Mouse (Mus musculus): ENCODE data around the gene Mark1.

The Mark1 gene

GRCm38 (mm10) chr1:184999071-184999750, at the start of gene Mark1:
TSS of gene Mark1 (minus strand) at chr1:184999570.
- no peak for DNase-seq

DNA sequence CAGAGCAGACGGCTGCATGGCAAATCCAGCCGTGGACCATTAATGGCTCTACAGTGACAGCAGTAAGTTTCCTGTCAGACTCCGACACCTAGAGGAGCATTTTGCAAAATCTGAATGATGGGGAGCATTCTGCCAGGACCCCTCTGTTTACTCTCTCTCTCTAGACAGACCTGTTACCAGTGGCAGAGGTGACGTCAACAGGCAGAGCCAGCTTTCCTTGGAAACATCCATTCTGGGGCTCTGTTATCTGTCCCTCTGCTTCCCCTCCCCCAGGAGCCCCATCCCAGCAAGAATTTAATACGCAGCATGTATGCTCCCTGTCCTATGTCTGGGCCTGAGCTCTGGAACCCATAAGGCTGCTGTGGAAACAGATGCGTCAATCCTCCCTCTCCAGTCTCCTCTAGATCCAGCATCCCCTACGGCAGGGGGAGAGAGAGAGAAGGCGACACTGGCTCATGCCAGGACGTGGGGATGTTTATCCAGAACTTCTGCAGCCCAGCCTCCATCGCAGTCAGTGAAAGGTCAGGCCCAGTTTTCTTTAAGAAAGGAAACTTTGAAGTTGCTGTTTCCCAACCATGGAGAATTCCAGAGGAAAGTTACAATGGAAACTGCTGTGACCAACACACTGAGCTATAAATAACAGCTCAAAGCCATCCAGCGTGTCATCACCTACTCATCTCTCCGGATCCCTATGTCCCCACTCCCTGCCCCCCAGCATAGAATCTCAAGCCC, 48.3 kb upstream of the Mark1 start:
- DNase-seq, result no peak

DNA sequence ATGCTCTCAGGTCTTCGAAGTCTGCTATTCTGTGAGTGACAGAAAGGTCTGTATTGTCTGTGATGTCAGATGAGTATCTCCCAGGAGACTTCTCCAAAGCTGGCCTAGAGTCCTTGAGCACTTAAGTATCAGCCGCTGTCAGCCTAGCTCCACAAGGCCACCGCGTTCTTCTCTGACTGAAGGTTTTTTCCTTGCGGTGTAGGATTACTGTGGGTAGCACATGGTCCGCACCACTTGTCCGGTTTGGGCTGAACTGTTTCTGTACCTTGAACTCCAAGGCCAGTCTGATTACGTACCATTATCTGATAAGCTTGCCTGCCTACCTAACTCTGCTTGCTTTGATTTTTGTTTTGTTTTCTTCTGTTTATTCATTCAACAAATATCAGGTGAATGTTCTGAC, 47.1 kb upstream of the Mark1 start:
- no peak for DNase-seq

- DNase-seq, result no peak
Observed at GRCm38 (mm10) chr1:185038183-185038686, 38.9 kb upstream of the Mark1 start.

DNA sequence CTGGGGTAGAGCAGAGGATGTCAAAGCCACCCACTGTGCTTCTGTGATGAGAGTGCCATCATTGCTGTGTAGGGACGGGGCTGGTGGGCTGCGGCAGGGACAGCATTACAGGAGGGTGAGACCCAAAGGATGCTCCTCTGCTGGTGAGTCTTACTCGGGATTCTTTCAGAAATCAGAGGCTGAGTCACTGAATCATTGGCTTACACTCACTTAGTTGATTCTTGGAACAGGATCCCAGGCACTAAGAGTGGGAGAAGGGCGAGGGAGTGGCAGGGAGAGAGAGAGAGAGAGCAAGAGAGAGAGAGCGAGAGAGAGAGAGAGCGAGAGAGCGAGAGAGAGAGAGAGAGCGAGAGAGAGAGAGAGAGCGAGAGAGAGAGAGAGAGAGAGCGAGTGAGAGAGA, 31.2 kb upstream of the Mark1 start:
- no peak for DNase-seq

GRCm38 (mm10) chr1:185020429-185021168, 21.2 kb upstream of the Mark1 start:
- DNase-seq, result no peak

DNA sequence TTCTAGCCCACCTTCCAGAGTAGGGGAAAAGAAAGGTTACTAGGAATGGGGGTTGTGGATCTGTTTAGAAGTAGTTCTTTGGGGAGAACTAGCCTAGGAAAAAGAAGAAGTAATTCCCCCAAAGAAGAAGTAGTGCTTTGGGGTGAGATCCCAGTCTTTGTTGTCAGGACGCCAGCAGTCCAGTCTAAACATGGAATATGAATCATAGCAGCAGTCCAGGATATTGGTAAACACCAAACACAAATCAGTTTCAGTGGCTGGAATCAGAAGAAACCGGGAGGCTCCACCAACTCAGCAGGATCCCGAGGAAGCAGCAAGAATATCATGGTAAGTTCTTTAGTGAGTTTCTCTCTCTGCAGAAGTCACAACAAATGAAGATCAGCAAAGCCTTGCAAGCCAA, 13.2 kb upstream of the Mark1 start:
- no peak for DNase-seq

GRCm38 (mm10) chr1:185007066-185007465, 7.7 kb upstream of the Mark1 start:
- no peak for DNase-seq

GRCm38 (mm10) chr1:184999780-185000599, 620 bp upstream of the Mark1 start:
- DNase-seq, result no peak

DNA sequence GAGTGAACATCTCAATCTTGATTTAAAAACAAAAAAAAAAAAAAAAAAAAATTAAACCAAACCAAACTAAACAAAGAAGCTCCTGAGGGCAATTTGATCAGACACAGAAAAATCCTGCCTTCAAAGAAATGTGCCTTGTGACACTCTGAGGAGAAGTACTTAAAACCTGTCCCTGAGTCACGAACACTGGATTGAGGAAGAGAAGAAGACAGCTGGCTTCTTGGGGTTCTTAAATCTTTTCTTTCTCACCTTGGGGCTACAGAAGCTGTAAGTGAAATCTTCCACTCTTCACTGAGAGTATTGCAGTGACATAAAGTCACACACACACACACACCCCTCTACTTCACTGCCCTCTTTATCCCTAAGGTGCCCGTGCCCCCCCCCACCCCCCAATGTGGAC, 739 bp downstream of the Mark1 start:
- no peak for DNase-seq

- DNase-seq, result no peak
Observed at GRCm38 (mm10) chr1:184998161-184998560, 1.2 kb downstream of the Mark1 start.

DNA sequence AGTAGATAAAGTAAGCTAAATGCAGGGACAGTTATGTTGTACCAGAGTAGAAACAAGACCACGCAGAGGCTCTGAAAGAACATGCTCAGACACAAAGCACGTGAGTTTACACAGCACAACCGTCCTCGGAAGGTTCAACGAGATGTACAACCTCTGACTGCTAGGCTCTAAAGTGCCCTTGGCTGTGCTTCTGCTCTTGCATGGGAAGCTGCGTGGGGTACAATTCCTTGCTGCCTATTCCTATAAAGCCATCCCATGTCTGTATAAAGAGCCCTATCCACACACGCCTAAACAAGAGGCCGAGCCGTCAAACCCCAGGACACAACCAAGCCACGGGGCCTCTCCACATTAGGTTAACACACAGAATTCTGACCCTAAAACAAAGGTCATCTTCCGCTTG, 1.9 kb downstream of the Mark1 start:
- no peak for DNase-seq

DNA sequence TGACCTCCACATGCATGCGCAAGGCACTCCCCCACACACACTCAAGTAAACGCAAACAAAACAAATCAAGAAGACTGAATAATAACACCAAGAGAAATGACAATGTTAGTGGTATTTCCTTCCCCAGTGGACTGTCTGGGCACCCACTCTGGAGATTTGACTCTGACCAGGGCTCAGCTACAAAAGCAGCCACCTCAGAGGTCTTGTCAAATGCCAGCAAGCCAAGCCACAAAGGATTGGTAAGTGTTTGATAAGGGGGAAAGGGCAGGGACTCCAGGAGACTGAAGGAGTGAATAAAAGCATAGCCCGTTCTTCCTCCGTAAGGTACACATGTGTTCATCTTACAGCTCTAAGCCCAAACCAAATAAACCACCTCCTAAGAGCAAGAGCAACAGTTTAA, 4.0 kb downstream of the Mark1 start:
- DNase-seq, result no peak

DNA sequence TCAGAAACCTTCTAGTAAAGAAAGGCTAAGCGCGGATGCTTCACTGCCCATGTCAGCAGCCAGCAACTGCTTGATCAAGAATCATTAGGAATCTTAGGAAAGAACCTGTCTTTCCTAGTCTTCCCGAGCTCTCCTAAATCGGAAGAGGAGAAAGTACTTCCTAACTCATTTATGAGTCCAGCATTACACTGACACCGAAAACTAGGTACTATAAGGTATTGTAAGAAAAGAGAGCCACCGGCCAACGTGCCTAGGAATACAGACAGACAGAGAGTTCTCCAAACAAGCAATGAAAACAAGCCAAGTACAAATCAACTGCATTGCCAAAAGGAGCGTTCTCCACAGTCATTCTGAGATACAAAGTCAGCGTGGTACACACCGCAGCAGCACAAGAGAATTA, 8.2 kb downstream of the Mark1 start:
- no peak for DNase-seq

DNA sequence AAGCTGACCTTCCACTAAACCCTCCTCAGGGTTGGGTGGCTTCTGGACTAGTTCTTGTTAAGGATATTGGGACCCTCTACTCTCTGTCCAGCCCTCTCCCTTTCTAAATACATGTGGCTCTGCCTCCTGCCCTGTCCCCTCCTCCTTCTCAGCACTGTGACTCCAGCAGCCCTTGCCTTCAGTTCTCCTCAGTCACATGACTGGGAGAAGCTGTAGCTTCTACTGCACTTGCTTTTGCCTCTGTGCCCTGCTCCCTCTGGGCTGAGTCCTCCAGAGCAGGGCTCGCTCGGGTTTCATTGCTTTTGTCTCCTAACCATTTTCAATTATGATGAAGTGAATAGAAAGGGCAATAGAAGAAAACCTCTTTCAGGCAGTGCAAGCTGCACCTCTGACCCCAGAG, 12.6 kb downstream of the Mark1 start:
- no peak for DNase-seq

DNA sequence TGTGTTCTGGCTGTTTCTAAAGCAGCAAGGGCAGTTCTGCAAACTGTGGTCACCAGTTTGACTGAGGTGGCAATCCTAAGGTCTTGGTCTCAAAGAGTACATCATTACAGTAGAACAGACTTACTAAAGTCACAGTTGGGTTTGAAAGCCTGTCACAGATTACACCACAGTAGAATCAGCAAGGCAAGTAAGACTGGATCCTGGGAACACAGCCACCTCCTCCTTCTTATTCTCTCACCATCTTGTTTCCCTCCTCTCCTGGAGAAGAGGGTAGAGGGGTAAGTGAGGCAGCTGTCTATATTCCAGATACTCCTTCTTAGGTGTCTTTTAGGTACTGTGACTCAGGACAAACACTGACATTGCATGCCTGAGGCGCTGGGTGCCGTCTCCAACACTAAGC, 14.6 kb downstream of the Mark1 start:
- DNase-seq, result no peak

DNA sequence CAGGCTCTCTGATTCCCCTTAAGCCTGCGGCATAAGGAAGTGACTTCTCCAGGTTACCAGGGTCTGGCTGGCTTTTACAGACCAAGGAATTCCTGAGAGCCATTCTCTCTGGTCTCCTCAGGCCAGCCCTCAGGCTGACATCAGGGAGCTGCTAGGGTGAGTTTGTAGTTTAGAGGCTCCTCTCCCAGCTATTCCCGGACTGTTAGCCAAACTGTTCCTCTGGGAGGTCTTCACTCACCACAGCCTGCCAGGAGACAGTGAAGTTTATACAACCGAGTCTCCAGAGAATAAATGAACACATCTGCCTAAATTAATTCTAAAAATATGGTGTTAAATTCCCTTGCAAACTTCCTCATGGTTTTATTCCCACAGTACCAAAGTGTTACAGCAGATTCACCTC, 15.6 kb downstream of the Mark1 start:
- no peak for DNase-seq

GRCm38 (mm10) chr1:184972214-184972776, 27.1 kb downstream of the Mark1 start:
- DNase-seq, result no peak

DNA sequence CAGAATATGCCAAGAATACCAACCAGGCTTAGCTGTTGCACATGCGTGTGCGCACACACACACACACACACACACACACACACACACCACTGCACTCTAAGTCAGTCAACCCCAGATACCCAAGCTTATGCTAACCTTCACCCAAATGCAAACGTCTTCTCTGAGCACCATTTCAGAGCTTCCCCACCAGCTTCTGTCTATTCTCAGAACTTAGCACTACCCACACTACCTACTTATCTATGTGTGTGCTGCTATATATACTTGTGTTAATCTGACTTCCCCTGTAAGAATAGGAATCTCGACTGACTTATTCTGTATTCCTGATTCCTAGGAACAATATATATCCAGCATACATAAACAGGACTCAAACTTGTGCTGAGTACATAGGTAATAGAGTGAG, 30.0 kb downstream of the Mark1 start:
- no peak for DNase-seq

- DNase-seq, result peak; percentile 41
Observed at GRCm38 (mm10) chr1:184965682-184966360, 33.5 kb downstream of the Mark1 start.

- DNase-seq, result no peak
Observed at GRCm38 (mm10) chr1:184963121-184963693, 36.2 kb downstream of the Mark1 start.

- no peak for DNase-seq
Observed at GRCm38 (mm10) chr1:184961853-184962252, 37.5 kb downstream of the Mark1 start.
